Mouse (Mus musculus) cerebellum, adult 8-10 months (tissue): ENCODE measurements around the gene Pdcd10.

Experiments used
- DNase-seq: peaks from one replicate; pipeline ENCODE4 v3.0.0; 2022

Pdcd10 gene

DNA sequence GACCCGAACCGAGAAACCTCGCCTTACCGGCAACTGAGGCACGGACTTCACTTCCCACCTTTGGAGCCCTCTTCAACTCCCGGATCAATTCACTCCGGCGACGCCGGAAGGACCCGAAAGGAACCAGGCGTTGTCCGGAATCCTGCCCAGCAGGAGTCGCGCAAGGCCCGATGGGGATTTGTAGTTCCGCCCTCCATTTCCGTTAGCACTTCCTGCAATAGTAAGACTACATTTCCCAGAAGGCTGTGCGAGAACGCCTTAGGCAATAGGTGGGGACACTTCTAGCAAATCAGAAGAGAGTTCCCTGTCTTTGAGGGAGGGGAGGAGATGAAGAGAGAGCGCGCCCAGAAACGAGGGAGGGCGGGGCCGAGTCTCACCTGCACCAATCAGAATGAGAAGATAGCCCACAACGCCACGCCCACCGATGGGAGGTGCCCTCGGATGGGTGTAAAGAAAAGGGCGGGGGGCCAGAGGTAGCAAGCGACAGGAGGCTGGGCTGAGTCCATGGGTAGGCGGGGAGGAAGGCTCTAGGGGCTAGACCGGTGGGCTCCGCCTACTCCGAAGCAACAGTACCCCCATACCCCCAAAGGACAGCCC, at the start of gene Pdcd10:
Gene Pdcd10 (minus strand): TSS at position 162 of the 597 bp plus-strand sequence.
- DNase-seq: peak; percentile 100

DNA sequence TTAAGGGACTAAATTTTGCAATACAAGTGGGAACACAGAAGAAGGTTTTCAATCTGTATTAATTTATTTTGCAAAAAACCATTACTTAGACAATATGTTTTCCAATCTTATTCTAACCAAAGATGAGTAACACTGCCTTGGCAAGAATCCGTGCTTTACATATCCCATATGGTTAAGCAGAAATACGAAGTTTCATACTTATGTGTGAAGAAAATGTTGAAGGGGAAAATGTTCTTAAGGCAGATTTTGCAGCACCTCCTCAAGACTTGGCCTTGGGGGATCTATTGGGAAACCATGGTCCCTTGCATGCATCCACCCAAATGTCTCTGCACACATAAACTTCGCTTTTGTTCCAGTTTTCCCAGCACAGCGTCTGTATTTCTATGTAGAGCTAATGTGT, 28.2 kb upstream of the Pdcd10 start:
- no peak for DNase-seq

DNA sequence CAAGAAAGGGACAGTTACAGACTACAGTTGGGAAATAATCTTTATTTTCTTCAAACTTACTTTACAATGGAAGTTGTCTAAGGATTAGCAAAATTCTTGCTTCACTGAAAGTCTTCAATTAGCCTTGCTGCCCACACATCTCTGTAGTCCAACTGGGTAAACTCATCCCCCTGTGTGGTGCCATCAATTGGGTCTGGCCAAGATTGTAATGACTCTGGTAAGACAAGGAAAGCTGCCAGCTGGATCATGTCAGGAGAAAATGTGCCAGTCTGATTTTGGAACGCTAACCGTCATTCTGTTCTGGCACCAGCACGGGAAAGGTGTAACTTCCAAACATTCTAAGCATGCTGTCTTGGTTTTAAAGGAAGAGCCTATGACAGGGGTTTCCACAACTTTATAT, 26.6 kb upstream of the Pdcd10 start:
- peak; percentile 63 for DNase-seq

DNA sequence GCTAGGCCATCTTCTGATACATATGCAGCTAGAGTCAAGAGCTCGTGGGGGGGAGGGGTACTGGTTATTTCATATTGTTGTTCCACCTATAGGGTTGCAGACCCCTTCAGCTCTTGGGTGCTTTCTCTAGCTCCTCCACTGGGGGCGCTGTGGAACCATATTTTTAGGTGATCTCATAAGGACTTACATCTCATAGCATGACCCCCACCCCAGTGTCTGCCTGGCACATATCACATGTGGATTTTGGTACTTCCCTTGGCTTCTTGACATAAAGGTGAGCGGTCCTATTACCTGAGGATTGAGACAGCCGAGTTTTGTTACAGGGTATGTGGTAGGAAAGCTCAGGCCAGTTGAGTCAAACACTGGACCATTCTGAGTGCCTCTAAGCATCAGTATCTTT, 22.7 kb upstream of the Pdcd10 start:
- no peak for DNase-seq

DNA sequence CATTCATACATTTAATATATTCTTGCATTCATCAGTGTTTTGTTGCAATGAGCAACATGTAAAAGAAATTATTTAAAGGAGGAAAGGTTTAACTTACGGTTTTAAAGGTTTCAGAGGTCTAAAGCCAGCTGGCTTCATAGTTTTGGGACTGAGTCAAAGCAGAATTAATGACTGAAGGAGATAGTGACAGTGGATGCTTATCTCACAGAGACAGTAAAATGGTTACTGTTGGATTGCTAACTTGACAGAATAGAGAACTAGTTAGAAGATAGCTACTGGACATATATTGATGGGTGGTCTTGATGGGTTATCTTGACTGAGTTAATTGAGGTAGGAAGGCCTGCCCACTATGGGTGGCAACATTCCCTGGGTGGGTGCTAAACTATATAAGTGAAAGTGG, 18.9 kb upstream of the Pdcd10 start:
- no peak for DNase-seq

DNA sequence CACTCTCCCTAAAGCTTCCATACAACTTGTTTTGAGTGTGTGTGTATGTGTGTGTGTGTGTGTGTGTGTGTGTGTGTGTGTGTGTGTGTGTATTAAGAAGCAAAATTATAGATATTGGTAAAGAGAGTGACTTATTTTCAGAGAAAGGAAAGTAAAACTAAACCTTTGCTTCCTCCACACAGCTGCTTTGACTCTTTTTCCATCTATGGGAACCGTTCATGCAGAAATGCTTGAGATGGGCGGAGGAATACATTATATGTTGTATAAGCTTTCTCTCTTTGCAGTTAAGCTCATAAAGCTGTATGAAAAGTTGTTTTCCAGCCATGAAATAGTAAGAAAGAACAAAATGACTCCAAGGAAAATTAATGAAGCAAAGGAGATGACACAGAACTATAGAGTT, 17.4 kb upstream of the Pdcd10 start:
- no peak for DNase-seq

DNA sequence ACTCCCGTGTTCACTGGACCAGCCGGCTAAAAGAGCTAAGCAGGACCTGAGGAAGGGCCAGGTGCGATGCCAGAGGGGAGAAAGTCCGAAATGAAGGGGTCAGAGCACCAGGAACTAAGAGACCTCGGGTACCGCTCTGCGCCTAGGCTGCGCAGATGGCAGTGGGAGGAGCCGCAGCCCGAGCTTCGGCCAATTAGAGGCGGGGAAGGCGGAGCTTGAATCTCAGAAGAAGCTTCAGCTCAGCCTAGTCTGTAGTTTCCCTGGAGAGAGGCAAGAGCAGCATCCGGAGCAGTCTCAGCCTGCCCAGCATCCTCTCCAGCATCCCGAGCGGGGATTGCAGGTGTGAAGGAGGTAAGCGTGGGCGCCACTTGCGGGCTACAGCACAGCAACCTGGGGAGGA, 636 bp upstream of the Pdcd10 start, which contains the start of gene Serpini1:
Gene Serpini1 (plus strand): TSS at position 256 of the 400 bp plus-strand sequence.
- DNase-seq: peak; percentile 94

DNA sequence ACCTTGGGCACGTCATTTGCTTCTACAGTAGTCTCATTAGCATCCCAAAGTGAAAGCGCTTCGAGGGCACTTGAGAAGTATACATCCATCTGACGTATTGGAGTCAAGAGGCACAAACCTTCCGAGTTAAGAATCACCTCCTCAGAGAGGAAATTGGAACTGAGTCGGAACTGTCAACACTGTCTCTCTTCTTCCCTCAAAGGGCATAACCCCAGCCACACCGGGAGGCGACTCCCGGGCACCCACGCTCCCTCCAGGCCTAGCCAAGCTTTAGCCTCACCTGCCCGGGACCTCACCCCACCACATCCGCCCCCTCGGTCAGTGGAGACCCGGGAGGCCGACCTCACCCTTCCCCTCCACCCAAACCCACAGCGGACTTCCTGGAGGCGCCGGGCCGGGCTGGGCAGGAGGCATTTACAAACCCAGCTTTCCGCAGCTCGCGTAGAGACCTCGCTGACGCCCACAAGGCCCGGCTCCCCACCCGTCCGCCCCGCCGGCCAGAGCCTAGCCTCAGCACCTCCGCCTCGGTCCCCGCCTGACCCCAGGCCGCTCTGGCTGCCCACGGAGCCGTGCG, 448 bp downstream of the Pdcd10 start:
- no peak for DNase-seq

DNA sequence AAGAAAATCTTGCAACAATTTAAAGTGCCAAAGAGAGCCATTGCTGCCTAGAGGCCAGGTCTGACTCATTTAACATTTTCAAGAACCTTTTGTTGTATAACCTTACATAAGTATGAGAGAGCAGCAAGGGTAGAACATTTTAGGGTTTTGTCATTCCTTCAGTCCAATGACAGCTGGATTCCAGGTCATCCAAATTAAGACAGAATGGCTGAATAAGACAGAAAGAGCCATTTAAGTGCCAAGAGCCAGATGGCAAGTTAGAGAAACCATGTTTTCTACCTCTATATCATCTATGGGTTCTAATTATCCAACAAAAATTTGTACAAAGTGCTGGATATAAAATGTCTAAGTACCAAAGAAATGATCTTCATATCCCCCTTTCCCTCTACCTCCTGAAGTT, 5.4 kb downstream of the Pdcd10 start:
- no peak for DNase-seq

DNA sequence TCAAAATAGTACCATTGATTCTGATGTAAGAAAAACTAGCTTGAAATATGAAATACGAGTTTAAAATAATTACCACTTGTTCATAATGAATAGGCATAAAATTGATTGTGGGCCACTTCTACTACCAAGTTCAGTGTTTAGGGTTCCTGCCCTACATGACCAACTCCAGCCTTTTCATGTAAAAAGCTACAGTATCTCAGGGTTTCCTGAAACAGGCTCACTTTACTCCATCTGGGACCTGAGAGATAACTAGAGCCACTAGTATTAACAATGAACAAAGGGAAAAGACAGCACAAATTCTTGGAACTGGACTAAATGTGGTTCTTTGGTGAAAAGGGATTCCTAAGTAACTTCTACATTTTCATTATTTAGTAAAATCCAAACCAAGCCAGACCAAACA, 12.4 kb downstream of the Pdcd10 start:
- no peak for DNase-seq

DNA sequence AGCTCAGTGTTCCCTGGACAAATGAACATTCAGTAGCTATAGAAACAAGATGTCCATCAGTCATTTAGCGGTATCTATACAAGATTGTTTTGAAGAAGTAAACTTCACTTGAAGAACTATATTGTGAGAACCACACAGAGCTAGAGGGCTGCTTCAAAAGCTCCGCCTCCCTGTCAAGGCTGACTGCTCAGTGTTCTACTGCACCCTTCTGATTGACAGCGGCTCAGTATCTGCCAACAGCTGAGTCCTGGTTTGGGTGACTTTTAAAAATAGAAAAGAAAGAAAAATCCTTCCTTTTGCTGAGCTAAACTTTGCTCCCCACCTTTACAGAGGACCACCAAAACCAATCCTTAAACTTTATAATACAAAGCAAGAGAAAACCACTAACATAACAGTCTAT, 13.8 kb downstream of the Pdcd10 start:
- no peak for DNase-seq

DNA sequence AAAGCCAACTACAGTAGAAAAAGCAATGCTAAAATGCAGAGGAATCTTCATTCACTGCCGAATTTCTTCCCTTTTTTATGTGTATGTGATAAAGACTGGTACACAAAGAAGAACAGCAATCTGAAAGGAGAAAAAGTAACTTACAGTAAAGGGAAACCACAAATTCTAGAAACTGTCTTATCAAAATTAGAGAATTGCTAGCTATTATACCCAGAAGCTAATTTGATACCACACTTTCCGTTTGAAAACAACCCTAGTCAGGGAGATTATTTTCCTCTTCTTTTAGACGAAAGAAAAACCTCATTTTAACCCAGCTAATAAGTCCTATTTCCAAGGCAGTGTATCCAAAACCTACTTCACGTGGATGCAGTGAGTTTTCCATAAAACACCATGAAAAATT, 15.4 kb downstream of the Pdcd10 start:
- no peak for DNase-seq

DNA sequence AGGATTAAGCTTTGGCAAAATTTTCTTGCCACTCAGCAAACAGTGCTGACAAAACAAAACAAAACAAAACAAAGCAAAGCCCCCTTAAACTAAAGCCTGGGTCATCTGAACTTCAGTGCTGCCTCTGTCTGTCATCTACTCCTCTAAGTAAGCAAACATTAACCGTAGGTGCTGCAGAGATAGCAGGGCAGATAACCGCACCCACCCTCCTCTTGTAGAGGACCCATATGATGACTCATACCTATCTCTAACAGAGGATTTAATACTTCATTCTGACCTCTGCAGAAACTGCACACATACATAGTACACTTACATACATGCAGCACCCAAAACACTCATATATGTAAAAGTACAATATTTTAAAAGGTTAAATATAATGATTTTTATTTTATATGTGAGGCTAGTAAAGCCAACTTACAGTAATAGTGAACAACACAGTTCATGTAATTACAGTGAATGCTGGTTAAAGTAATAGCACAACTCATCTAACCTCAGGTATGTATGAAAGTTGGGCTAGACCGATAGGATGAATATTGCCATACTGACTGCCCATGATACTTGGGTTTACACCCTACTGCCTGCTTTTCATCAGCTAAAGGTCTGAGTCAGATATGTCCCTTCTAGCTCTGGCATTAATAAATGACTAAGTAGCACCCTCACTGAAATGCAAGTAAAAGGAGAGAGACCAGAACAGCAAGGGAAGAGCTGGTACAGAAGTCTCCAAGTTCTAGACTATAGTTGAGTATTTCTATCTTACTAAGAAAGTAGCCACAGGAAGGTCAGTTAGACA, 22.4 kb downstream of the Pdcd10 start:
- no peak for DNase-seq

DNA sequence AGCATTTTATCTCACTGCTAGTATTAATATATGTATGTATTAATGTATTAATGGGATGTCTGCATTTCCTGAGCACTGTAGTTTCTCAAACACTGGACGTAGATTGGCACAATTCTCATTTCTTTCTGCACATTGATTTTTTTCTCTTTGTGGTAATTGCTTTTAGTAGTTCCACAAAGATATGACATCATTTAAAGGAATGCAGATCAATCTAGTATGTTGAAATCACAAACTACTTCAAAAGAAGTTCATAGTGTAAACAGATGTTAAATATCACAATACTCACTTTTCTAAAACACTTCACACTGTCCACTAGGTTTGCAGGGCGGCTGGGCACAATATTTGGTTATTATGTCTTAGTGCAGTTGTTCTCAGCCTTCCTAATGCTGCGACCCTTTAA, 25.6 kb downstream of the Pdcd10 start:
- DNase-seq: no peak

DNA sequence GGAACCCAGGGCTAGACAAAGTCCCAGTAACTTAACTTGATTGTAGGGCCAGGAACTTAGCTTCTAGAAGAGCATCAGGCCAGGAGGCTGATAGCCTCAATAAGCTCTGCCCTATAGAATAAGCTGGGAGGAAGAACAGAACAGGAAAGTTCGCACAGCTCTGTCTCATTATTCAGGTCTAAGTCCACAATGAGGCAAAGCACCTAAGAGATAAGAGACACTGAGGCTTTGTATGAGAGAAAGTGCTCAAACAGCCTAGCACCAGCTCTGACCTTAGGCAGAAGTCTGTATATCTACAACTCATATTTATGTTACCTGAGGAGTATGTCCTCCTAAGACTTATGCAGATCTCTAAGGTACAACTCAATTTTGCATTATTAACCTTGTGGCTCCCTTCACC, 34.1 kb downstream of the Pdcd10 start:
- no peak for DNase-seq

DNA sequence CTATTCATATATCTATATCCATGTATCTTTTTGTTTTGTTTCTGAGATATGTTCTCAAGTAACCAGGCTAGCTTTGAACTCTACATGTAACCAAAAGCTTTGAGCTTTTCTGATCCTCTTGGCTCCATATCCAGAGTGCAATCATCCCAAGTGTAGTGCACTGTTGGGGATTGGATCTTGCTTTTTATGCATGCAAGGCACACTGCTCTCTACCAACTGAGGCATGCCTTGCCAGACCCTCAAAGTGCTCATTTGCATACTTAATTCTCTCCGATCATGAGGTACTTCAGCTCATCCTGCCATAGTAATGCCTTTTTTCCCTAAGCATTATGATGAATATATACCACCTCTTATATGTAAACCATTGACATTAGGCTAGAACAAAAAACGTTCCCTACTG, 35.3 kb downstream of the Pdcd10 start:
- no peak for DNase-seq

DNA sequence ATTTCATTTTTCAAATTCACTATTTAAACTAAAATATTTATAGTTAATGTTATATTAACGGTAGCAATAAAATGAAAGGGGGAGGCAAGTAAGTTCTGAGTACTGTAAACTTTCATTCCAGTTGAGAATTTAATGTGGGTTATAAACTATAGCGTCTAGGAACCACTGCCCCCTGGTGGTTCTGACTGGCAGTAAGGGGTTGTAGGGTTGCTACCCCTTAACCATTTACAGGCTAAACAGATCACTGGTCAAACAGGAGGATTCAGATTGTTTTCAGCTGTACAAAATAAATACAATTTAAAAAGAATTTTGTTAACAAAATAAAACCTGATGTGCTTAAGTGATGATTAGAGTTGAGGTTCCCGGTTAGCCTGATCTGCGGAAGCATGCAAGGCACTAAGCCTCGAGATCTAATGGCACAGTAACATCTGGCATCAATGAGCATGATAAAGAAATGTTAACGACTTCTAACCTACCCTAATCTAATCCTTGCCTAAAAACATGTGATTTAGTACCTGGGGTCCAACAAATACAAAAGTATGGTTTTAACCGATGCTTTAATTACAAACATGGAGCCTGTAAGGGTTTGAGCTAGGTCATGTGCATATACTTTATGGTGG, 38.9 kb downstream of the Pdcd10 start:
- DNase-seq: peak; percentile 8

DNA sequence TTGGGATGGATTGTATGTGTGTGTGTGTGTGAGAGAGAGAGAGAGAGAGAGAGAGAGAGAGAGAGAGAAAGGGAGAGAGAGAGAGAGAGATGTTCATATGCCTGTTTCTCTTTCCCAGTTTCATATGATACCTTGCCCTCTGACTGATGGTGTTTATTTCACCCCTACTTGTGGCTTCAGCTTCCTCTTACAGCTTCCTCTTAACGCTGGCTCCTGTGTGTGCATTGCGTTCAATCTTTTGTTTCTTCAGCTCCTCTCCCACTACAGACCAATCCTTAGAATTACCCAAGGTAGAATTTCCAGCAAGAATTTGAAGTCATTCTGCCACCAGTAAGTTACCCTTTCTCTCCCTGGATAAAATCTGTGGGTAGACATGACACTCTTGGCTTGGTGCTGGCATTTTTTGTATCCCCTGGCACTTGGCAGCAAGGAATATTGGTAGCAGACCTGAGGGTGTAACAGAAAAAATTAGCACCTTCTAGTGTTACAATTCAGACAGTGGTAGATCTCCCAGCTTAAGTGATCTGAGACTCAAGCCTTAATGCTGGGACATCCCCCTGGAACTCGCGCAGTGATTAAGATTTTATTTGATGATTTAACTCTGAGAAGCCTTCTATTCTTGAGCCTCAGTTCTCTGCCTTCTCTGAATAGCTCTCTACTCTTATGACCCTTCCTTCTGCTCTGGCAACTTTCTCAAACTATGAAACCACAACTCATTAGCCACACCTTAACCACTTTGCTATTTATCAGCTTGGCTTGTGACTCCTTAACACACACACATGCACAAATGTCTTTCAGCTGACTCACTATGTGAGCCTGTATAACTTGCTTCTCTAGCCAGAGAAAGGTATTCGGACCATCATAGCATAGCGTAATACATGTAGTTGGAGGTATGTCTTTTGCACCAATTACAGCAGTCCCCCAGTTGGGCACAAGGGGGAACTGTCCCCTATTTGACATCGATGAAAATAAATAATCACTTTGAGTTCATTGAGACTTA, 57.4 kb downstream of the Pdcd10 start:
- no peak for DNase-seq

DNA sequence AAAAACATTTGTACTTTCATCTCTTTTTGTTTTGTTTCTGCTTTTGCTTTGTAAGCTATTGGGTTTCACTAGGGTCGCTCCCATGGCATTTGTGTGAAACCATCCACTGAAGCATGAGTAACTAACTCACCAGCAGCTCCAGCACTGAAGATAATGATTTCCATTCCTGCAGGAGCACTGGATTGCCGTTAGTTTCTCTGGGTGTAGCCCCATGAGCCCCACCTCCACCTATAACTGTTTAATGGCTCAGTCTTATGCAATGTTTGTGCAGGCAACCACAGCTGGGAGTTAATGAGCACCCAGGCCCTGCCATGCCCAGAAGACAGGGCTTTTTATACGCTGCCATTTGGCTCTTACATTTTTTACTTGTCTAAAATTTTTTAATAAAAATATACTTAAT, 63.7 kb downstream of the Pdcd10 start:
- no peak for DNase-seq

DNA sequence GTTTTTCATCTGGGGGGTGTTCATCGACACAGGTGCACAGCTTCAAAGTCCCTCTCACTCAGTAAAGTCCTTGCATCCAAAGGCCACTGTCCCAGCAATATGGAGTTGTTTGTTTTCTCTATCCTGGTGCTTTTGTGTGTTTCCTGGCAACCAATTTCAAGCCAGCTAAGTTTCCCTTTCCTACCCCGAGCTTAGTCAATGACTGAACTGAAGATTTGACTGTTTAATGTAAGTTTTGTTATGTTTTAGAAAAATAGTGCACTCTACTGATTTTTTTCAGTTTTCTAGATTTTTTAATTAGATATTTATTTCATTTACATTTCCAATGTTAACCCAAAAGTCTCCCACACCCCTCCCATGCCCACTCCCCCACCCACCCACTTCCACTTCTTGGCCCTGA, 74.6 kb downstream of the Pdcd10 start, which contains the start of gene Wdr49:
Gene Wdr49 (minus strand): TSS at position 101 of the 400 bp plus-strand sequence.
- DNase-seq: no peak

DNA sequence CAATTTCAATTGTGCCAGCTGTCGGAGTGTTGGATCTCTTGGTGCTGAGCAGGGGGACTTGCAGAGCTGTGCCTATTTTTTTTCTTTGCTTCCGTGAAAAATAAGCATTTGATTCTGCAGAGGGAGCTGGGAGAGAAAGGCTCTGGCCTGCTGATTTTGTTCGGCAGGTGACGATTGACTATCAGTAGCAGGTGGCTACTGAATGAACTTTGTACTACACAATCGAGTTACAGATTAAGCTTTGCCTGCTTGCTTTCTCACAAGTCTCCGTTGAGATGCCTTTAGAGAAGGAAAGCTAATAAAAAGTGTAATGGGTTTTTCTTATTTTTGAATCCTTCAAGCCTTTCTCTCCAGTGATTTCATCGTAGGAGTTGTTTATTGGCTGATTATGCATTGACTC, 81.5 kb downstream of the Pdcd10 start:
- no peak for DNase-seq

DNA sequence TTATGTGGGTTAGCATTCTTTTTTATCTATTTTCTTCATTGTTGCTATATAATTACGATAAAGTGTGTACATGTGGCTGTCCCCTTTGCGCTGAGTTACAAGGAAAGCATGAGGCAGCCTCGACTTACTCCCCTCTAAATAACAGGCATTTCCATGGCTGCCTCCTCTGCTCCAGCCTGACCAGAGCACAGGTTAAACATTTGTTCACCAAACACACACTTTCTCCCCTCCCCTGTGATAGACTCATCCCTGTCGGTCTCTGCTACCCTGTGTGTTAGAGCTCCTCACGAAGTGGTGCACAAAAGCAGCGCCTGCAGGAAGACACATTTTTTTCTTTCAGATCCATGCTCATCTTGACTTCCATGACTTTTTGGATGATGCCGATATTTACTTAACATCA, 82.0 kb downstream of the Pdcd10 start:
- DNase-seq: no peak

DNA sequence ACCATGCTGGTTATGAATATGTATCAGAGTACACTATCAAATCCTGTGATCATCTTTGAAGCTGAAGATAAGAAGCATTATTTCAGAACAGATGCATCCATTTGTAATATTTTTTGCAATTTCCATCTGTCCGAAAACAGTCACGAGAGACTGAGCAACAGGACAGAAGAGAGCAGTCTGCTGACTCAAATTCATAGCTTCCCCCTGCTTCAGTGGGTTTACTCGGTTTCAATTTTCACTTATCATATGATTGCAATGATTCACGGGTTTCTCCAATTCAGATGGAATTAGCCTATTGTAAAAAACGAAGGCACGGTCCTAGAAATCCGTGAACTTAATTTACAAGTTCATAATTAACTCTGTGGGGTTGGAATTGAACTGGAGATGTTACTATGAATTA, 88.5 kb downstream of the Pdcd10 start:
- DNase-seq: no peak
